Mouse (Mus musculus) CH12.LX (cell line): ENCODE measurements around the gene Pmepa1.

ENCODE experiments used
- CTCF ChIP-seq, 2 experiments: IDR thresholded peaks in 1 of 2; conservative IDR thresholded peaks in 1 of 2; 2 replicates each; pipeline ENCODE4 v1.5.1; 2011 to 2012; ENCODE audit warnings: low read depth in 2 of 2, low read length in 2 of 2, improper control_type of control experiment in 1 of 2, inconsistent platforms in 1 of 2, mild to moderate bottlenecking in 1 of 2, moderate library complexity in 1 of 2
- ETS1 ChIP-seq: conservative IDR thresholded peaks from 2 replicates; pipeline ENCODE4 v1.6.1; 2012; ENCODE audit warnings: low read depth, mild to moderate bottlenecking, inconsistent platforms, low read length, improper control_type of control experiment, moderate library complexity
- GABPA ChIP-seq: IDR thresholded peaks from 2 replicates; pipeline ENCODE4 v1.6.1; 2012; ENCODE audit warnings: low read depth, low read length, improper control_type of control experiment, inconsistent platforms; ENCODE audit not compliant: insufficient replicate concordance
- HCFC1 ChIP-seq: IDR thresholded peaks from 2 replicates; pipeline ENCODE4 v1.6.1; 2012; ENCODE audit warnings: low read depth, mild to moderate bottlenecking, inconsistent platforms, low read length, improper control_type of control experiment
- JUND ChIP-seq: conservative IDR thresholded peaks from 2 replicates; pipeline ENCODE4 v1.6.1; 2011; ENCODE audit warnings: low read depth, low read length, improper control_type of control experiment
- MYC ChIP-seq: IDR thresholded peaks from 2 replicates; pipeline ENCODE4 v1.6.1; 2011; ENCODE audit warnings: low read depth, mild to moderate bottlenecking, improper control_type of control experiment, low read length
- NELFE ChIP-seq: IDR thresholded peaks from 2 replicates; pipeline ENCODE4 v1.6.1; 2011; ENCODE audit warnings: low read depth, low read length, improper control_type of control experiment
- NRF1 ChIP-seq: IDR thresholded peaks from 2 replicates; pipeline ENCODE4 v1.6.1; 2014; ENCODE audit warnings: low read depth, mild to moderate bottlenecking, inconsistent platforms, low read length, improper control_type of control experiment, moderate library complexity
- POLR2A ChIP-seq: IDR thresholded peaks from 2 replicates; pipeline ENCODE4 v1.6.1; 2011; ENCODE audit warnings: low read depth, mild to moderate bottlenecking, improper control_type of control experiment, low read length
- POLR2AphosphoS2 ChIP-seq: IDR thresholded peaks from 2 replicates; pipeline ENCODE4 v1.6.1; 2011; ENCODE audit warnings: low read depth, low read length, improper control_type of control experiment
- RCOR1 ChIP-seq: conservative IDR thresholded peaks from 2 replicates; pipeline ENCODE4 v1.6.1; 2012; ENCODE audit warnings: low read depth, mild to moderate bottlenecking, inconsistent platforms, low read length, improper control_type of control experiment
- USF1 ChIP-seq: IDR thresholded peaks from 2 replicates; pipeline ENCODE4 v1.6.1; 2014; ENCODE audit warnings: low read depth, mild to moderate bottlenecking, inconsistent platforms, low read length, improper control_type of control experiment
- ZC3H11A ChIP-seq: IDR thresholded peaks from 2 replicates; pipeline ENCODE4 v1.6.1; 2012; ENCODE audit warnings: low read depth, mild to moderate bottlenecking, inconsistent platforms, low read length, improper control_type of control experiment
- ZNF384 ChIP-seq: IDR thresholded peaks from 2 replicates; pipeline ENCODE4 v1.6.1; 2012; ENCODE audit warnings: low read depth, low read length, improper control_type of control experiment, inconsistent platforms

DNA sequence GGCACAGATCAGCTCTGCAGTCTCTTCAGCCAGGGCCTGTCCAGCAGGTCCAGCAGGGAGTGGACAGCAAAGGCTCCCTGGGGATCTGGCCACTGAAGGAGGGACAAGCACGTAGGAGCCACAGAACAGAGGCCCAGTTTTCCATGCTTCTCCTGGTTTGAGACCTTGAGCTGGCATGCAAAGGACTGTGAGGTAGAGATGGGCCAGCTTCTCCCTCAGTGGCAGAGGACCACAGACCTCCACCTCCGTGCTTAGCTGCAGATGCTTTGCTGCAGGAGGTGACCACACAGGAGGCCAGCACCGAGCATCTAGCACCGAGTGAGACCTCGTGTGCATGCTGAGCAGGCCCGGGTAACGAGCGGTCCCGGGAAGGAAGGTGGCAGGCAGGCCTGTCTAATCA, 35.6 kb downstream of the Pmepa1 start:
- TF ChIP-seq CTCF (conservative IDR thresholded peaks at IDR 0.05 in 1 of 2, IDR thresholded peaks at IDR 0.05 in 1 of 2; ENCODE audit: low read depth in 2 of 2, low read length in 2 of 2), result no peak
- TF ChIP-seq POLR2A, result no peak
- TF ChIP-seq USF1, result no peak
- TF ChIP-seq MYC, result no peak
- no peak for TF ChIP-seq GABPA
- TF ChIP-seq JUND, result no peak
- TF ChIP-seq ZC3H11A, result no peak
- TF ChIP-seq NELFE, result no peak
- no peak for TF ChIP-seq ETS1
- no peak for TF ChIP-seq RCOR1
- TF ChIP-seq NRF1, result no peak
- no peak for TF ChIP-seq HCFC1
- no peak for TF ChIP-seq POLR2AphosphoS2
- TF ChIP-seq ZNF384, result no peak
